Mouse (Mus musculus) CD4-positive naive resting alpha-beta T cell, adult 76 days (primary cell): ENCODE data around the gene Sirt3. TPM values are rescaled to one million over a fixed set of nuclear protein-coding genes. Genes with fewer than 3 reads are reported as not detected.

Experiments used
- total RNA-seq: library from RNA; stranded (reverse); gene quantifications from one replicate; pipeline ENCODE4 v1.2.4, GENCODE M21; 2023

Gene Sirt3
- 6.3 TPM for total RNA-seq

GRCm38 (mm10) chr7:140881696-140882468 is at the start of gene Sirt3, which contains the start of gene Psmd13:
Sirt3 (minus strand) TSS chr7:140882309.
Psmd13 (plus strand) TSS chr7:140881968.

GRCm38 (mm10) chr7:140920418-140921029 is 38.4 kb upstream of the Sirt3 start, which contains the start of gene Nlrp6:
Nlrp6 (plus strand) TSS chr7:140920902.

GRCm38 (mm10) chr7:140900220-140900619 is 18.1 kb upstream of the Sirt3 start, which contains the start of gene Cox8b:
Cox8b (minus strand) TSS chr7:140900446.

GRCm38 (mm10) chr7:140857550-140858505 is 24.3 kb downstream of the Sirt3 start, which contains the start of gene Bet1l:
Bet1l (minus strand) TSS chr7:140857577.

GRCm38 (mm10) chr7:140856785-140857549 is 25.1 kb downstream of the Sirt3 start, which contains the start of gene Ric8a:
Ric8a (plus strand) TSS chr7:140856957.

GRCm38 (mm10) chr7:140855860-140856784 is 26.0 kb downstream of the Sirt3 start, which contains the start of gene Gm45785:
Gm45785 (minus strand) TSS chr7:140856331.

GRCm38 (mm10) chr7:140847755-140848580 is 34.1 kb downstream of the Sirt3 start, which contains the start of gene Odf3:
Odf3 (plus strand) TSS chr7:140847805.

GRCm38 (mm10) chr7:140844905-140845665 is 37.0 kb downstream of the Sirt3 start, which contains the start of gene Scgb1c1:
Scgb1c1 (plus strand) TSS chr7:140845547.

GRCm38 (mm10) chr7:140834968-140835757 is 46.9 kb downstream of the Sirt3 start, which contains the start of gene Urah:
Urah (plus strand) TSS chr7:140835018.

GRCm38 (mm10) chr7:140821653-140822329 is 60.3 kb downstream of the Sirt3 start, which contains the start of gene Zfp941:
Zfp941 (minus strand) TSS chr7:140822178.

Other genes with a start within 250 kb of the Sirt3 start
- not detected for gene Olfr53, start 235.9 kb downstream of the Sirt3 start, total RNA-seq
- not detected for gene Olfr539, start 222.4 kb downstream of the Sirt3 start, total RNA-seq
- gene Olfr45, start 200.4 kb downstream of the Sirt3 start, total RNA-seq: not detected
- not detected for gene Olfr541, start 185.0 kb downstream of the Sirt3 start, total RNA-seq
- gene Cyp2e1, start 118.6 kb downstream of the Sirt3 start, total RNA-seq: not detected
- not detected for gene Syce1, start 94.5 kb downstream of the Sirt3 start, total RNA-seq
- not detected for gene Zfp941, start 60.1 kb downstream of the Sirt3 start, total RNA-seq
- gene Urah, start 47.3 kb downstream of the Sirt3 start, total RNA-seq: not detected
- gene Scgb1c1, start 36.8 kb downstream of the Sirt3 start, total RNA-seq: not detected
- gene Odf3, start 34.5 kb downstream of the Sirt3 start, total RNA-seq: not detected
- gene Gm45785, start 26.0 kb downstream of the Sirt3 start, total RNA-seq: not detected
- gene Ric8a, start 25.4 kb downstream of the Sirt3 start, total RNA-seq: 101 TPM
- gene Bet1l, start 24.7 kb downstream of the Sirt3 start, total RNA-seq: 32.4 TPM
- 67.4 TPM for gene Psmd13, start 341 bp downstream of the Sirt3 start, total RNA-seq
- not detected for gene Cox8b, start 18.1 kb upstream of the Sirt3 start, total RNA-seq
- not detected for gene Nlrp6, start 38.6 kb upstream of the Sirt3 start, total RNA-seq
- 12.4 TPM for gene Pgghg, start 59.1 kb upstream of the Sirt3 start, total RNA-seq
- not detected for gene Ifitm5, start 68.0 kb upstream of the Sirt3 start, total RNA-seq
- gene Gm45717, start 73.6 kb upstream of the Sirt3 start, total RNA-seq: not detected
- gene Ifitm2, start 73.7 kb upstream of the Sirt3 start, total RNA-seq: 12.7 TPM
- gene Ifitm1, start 84.9 kb upstream of the Sirt3 start, total RNA-seq: not detected
- 6.7 TPM for gene Ifitm3, start 128.5 kb upstream of the Sirt3 start, total RNA-seq
- 1.6 TPM for gene Ifitm6, start 135.6 kb upstream of the Sirt3 start, total RNA-seq
- not detected for gene Gm17387, start 146.8 kb upstream of the Sirt3 start, total RNA-seq
- gene B4galnt4, start 178.8 kb upstream of the Sirt3 start, total RNA-seq: 1.4 TPM
- gene Pkp3, start 195.9 kb upstream of the Sirt3 start, total RNA-seq: 35.3 TPM
- 56.4 TPM for gene Sigirr, start 218.3 kb upstream of the Sirt3 start, total RNA-seq
- not detected for gene Ano9, start 235.5 kb upstream of the Sirt3 start, total RNA-seq
- gene Ptdss2, start 240.1 kb upstream of the Sirt3 start, total RNA-seq: 6.5 TPM